Mouse (Mus musculus): ENCODE measurements at regions not wholly inside any gene's neighbourhood (a gene's known extent, or its start where the extent isn't known, plus 50 kb on each side); places are given as distances from the start of the nearest gene placed in this dataset.

DNA sequence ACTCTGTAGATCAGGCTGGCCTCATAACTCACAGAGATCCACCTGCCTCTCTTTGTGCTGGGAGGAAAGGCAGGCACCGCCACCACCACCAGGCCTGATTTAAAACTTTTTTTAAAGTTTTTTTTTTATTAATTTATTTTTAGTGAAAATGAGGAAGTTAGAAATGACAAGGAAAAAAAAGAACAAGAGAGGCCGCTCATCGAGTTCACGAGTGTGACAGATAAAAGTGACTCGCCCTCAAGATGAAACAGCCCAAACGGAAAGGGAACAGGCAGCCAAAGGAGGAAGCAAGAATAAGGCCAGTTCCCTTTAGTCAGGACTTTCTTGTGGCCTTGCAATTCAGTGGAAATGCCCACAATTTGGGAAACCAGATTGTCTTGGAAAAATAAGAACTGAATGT is 163.4 kb upstream of the Jmjd1c start:
- no peak for DNase-seq (ENCODE audit: low spot score in 2 of 2)

DNA sequence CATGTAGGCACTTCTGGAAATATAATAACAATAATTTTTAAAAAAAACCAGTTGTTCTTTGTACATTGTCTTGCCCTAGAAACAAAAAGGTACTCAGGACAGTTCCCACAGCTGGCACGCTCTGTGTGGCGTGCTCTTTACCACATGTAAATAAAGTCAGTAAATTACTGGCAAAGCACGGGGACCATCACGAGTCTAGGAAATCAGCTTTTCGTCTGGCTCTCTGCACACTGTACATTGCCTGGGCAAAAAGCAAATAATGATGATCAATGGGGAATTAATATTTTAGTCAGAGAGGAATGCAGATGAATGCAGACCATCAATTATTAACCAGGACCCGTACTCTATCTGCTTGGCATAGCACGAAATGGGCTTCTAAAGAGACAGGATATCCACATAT is 162.2 kb upstream of the Jmjd1c start:
- DNase-seq (ENCODE audit: low spot score in 2 of 2) = no peak

DNA sequence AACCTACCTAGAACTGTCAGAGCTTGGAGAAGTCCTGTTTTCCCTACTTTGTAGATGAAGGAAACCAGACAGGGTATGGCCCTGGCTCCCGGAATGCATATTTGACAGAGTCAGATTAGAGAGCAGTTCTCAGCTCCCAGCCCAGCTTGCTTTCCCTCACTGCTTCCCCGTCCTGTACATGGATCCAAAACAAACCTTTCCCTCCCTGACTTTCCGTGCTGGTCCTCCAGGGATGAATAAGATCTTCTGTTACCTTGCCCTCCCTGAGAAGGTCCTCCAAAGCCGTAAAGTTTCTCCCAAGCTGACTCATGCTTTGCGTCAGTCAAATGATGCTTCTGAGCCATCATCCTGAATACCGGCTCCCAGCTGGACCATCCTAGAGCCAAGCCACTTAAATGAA is 160.2 kb upstream of the Jmjd1c start:
- DNase-seq (ENCODE audit: low spot score in 2 of 2) = no peak

DNA sequence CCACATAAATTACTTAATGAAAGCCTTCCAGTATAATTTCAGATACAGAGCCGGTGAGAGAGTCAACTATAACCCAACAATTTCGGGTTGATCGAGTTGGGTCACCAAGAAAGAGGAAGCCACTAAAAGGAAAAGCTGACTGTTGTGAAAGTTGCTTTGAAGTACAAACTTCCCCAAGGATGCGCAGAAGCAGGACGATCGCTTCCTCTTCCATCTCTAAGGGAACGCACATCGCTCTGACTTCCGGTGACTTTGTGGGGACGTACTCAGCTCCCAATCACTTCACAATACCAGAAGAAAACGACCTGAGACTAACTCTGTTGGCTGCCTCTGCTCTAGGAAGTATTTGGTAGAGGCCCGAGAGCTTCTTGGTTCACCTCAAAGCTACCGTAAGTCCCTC is 158.8 kb upstream of the Jmjd1c start:
- no peak for DNase-seq (ENCODE audit: low spot score in 2 of 2)

DNA sequence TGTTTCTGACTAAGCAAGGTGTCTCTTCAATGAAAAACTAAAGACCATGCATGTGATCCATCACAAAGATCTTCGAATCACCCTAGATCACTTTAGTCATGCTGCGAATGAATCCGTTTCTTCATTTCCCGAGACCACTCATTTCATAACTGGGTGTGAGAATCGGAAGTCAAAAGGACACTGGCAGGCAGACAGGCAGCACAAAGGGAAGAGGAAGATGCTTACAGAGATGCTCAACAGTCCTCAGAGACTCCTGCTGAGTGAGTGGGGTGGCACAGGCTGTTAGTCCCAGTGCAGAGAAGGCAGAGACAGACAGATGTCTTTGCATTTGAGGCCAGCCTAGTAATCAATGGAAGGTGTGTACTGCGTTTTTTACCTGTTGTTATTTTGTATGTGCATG is 155.6 kb upstream of the Jmjd1c start:
- no peak for DNase-seq (ENCODE audit: low spot score in 2 of 2)

DNA sequence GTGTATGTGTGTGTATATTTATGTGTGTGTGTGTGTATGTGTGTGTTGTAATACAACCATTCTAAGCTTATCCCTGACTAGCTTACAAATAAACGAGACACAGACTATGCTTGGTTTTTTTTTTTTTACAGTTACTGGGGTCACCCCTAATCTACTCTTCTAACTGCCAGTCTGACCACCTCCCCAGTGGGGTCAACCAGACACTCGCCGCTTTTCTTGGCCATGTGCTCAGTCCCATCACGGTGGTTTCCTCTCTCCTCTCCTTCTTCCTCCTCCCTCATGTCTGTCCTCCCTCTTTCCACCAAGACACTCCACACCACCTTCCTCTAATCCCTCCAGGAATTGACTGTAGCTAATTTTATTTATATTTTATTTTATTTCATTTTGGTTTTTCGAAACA is 155.0 kb upstream of the Jmjd1c start:
- no peak for DNase-seq (ENCODE audit: low spot score in 2 of 2)

DNA sequence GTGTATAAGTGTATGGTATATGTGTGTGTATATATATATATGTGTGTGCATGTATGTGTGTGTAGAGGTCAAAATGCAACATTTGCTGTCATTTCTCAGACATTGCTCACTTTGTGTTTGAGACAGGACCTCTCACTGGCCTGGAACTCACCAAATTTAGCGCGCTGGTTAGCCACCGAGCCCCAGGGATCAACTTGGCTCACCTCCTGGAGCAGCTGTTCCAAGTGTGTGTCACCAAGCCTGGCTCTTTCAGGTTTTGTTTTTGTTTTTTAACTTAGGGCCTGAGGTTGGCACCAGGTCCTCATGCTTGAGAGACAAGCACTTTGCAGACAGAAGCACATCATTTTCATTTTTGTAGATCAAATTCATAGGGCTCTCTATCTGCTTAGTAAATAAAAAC is 154.0 kb upstream of the Jmjd1c start:
- no peak for DNase-seq (ENCODE audit: low spot score in 2 of 2)

DNA sequence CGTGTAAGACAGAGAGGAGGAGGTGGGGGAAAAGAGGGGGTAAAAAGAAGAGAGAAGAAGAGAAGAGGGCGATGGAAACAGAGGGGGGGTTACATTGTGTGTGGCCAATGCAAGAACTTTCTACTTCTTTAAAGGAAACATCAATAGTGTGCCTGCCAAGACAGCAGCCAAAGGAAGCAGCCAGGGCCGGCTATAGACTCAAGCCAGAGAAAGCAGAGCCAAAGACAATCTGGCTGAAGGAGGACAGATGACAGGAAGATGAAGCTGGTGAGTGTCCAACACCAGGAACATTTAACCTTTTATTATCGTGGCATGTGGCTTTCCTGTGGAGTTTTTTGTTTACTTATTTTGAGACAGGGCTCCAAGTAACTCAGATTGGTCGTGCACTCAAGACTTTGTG is 152.1 kb upstream of the Jmjd1c start:
- DNase-seq (ENCODE audit: low spot score in 2 of 2) = peak in 1 of 2 experiments; percentile 38

DNA sequence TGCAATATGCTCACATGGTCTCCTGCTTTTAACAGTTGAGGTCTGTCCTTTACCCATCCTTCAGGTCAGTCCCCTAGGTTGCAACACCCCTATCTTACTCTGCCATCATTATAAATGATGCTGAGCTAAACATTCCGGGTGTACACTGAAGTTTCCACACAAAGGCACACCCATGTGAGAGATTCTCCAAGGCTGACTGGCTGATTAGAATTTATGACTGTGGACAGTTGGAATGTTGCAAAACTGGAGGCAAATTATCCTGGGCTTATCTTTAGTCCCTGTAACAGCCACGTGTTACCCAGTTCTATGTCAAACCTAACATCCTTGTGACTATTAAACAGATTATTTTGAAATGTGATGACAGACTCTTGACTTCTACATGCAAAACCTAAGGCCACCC is 149.8 kb upstream of the Jmjd1c start:
- no peak for DNase-seq (ENCODE audit: low spot score in 2 of 2)

DNA sequence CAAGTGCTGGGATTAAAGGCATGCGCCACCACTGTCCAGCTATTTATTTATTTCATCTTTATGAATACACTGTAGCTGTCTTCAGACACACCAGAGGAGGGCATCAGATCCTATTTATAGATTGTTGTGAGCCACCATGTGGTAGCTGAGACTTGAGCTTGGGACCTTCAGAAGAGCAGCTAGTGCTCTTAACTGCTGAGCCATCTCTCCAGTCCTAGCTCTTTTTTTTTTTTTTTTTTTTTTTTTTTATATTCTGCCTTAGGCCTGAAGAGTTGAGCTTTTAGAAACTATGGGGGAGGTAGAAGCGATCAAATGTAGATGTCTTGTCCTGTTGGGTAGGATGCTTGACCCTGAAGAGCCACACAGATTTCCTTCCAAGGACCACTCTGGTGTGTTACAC is 147.6 kb upstream of the Jmjd1c start:
- no peak for DNase-seq (ENCODE audit: low spot score in 2 of 2)

DNA sequence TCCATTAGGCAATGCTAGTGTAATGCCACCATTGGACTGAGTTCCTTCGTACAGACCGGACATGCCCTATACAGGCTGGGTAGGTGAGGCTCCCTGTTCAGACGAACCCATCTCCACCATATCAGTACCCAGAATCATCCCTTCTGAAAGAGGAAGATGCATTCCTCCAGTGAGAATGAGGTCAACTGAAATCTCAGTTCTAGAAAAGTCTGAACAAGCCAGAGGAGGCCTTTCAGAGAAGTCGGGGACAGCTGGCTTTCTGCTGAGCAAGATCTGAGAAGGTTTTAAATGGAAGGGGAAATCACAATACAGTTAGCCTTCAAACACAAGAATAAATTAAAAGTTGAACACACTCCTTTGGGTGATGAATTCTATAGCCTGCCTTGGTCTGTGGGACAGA is 145.5 kb upstream of the Jmjd1c start:
- no peak for DNase-seq (ENCODE audit: low spot score in 2 of 2)

DNA sequence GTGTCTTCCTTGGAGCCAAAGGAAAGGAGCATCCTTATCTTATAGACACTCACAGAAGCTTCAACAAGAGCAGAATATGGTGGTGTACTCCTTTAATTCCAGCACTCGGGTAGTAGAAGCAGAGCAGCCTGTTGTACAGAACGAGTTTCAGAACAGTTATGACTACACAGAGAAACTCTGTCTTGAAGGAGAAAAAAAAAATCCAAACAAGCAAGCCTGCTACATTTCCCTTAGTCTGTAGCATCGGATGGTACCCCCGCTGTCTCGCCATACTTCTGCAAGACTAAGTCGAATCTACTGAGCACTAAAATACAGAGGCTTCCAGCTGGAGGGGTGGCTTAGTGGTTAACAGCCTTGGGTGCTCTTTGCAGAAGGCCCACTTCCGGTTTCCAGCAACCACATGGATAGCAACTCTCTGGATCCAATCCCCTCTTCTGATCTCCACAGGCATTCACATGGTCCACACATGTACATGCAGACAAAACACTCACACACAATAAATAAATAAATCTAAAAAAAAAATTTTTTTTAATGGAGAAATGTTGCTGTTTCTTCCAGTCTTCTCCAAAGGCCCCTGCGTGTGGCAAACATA is 144.6 kb upstream of the Jmjd1c start:
- DNase-seq (ENCODE audit: low spot score in 2 of 2) = no peak

DNA sequence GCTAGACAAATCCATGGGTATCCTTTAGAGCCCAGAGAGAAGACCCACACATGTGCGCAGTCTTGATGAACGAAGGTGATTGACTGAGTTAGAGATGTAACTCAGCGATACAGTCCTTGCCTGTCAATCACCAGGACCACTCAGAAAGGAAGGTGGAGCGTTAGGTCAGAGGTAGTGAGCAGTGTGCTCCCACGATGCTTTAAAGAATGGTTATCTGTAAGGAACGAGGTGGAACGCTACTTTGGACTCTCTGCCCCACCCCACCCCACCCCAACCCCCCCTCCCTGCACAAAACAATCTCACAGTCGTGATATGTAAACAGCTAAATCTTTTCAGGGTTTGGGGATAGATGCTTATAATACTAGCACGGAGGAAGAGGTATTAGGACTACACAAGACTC is 144.0 kb upstream of the Jmjd1c start:
- no peak for DNase-seq (ENCODE audit: low spot score in 2 of 2)

DNA sequence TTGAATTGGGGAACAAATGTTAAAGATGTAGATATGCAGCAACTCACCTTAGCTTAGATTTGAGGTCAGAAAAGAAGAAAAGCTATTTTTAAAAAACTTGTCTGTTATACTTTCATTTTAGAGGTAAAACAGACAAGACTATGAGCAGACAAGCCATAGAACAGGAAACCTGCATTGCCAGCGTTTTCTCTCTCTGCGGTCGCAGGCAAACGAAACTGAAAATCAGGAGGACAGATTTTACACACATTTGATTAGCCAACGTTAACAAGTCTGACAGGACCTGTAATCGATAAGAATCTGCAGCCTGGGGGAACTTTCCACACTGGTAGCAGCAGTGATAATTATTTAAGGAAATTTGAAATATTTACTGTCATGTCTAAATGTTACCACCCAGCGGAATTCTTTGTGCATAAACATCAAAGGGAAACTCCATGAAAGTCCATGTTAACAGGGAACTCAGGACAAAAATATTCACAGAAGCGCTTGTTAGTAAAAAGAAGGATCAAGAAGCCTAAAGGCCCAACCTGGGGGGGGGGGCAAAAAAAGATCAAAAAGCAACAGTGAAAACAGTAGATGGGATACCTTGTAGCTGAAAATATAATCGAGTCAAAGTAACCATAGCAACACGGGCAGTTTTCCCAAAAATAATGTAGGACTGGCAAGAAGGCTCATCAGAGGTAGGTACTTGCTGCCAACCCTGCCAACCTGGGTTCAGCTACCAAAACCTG is 142.5 kb upstream of the Jmjd1c start:
- DNase-seq (ENCODE audit: low spot score in 2 of 2) = no peak

DNA sequence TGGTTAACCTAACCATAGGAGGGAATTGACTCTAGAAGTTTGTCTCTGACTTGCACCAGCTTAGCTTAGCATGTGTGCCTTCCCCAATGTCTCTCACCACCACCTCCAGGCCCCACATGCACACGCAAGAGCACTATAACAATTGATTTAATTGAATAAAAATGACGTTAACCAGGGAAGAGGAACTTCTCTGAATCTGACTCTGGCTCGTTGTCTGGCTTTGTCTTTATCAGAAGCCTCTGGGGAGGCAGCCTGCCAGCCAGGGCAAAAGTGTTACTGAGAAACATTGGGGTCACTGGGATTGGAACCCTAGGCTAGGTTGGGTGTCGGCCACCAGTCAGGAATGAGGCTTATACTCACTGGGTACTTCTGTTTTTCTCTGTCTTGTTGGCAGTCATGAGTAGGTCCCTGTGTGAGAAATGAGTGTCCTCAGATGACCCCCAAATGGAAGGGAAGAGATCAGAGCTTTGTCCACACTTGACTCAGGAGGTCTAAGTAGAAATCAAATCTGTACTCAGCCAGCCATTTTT is 141.9 kb upstream of the Jmjd1c start:
- no peak for DNase-seq (ENCODE audit: low spot score in 2 of 2)

DNA sequence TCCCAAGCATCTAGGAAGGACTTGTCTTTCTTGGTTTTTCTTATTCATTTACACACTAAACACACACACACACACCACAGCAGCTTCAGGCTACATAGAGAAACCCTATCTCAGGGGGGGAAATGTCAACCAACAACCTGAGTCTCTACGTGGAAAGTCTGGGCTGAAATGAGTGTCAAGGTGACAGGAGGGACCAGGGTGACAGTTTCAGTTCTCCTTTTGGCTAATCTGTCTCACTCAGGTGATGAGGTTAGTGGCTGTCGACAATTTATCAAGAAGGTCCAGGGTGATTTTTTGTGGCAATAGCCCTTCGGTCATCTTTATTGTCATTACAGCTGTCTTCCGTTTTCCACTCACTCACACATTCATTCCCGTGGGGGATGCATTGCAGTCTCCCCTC is 140.5 kb upstream of the Jmjd1c start:
- DNase-seq (ENCODE audit: low spot score in 2 of 2) = no peak

DNA sequence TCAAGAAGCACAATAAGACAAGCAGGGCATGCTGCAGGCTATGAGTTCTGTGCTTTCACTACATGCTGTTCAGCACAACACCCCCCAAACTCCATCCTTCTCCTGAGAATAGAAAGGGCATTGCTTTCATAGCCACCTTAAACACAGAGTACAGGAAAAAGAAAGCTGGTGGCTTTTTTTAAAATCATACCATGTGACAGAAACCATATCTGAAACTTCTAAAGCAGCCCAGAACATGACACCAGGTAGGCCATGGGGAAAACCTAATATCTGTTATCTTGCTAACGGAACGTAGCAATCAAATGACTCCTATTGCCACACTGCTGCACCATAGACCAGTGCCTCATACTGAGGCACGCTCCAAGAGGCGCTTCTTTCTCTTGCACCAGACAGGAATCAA is 139.3 kb upstream of the Jmjd1c start:
- DNase-seq (ENCODE audit: low spot score in 2 of 2) = no peak

DNA sequence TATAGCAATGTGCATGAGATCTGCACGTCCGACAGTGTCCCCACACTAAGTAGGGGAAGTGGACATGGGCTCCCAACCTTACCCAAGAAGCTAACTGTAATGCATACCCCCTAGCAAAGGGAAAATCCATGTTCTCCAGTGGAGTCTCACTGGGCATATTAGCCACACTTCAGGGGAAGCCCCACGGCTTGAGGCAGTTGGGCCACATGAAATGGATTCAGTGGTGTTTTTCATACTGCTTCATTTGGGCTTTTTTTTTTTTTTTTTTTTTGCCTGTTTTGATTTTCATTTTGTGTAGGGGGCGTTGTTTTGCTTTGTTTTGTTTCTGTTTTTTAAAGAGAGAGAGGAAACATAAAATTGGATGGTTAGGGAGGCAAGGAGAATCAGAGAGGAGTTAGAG is 138.6 kb upstream of the Jmjd1c start:
- DNase-seq (ENCODE audit: low spot score in 2 of 2) = no peak

Data from urinary bladder, postnatal 4 days (tissue).